Mouse (Mus musculus) cerebellum, adult 2 months (tissue): ENCODE measurements at regions not wholly inside any gene's neighbourhood (a gene's known extent, or its start where the extent isn't known, plus 50 kb on each side); places are given as distances from the start of the nearest gene placed in this dataset.

Source experiments
- CTCF ChIP-seq: fragments of 200-500 bp; IDR thresholded peaks from 2 replicates; pipeline ENCODE4 v1.5.1; 2011; ENCODE audit warnings: low read depth, mild to moderate bottlenecking, control low read depth, low read length, moderate library complexity, borderline replicate concordance; ENCODE audit not compliant: insufficient read depth
- POLR2A ChIP-seq: fragments of 200-500 bp; IDR thresholded peaks from 2 replicates; pipeline ENCODE4 v1.6.1; 2011; ENCODE audit warnings: low read length, control low read depth, borderline replicate concordance; ENCODE audit not compliant: insufficient read depth

GRCm38 (mm10) chr5:39440817-39441216 is 314.5 kb downstream of the Hs3st1 start:
- TF ChIP-seq POLR2A (no peak), CTCF (no peak)
